Mouse (Mus musculus) stomach, embryonic 14.5 days (tissue): Measurements from ENCODE around the gene Tmem63b. TPM values are rescaled to one million over a fixed set of nuclear protein-coding genes. Genes with fewer than 3 reads are reported as not detected.

ENCODE experiments used
- ATAC-seq: fragments of 200-750 bp; cut with Nextera tagmentation; 2 replicates; pipeline ENCODE4 v1.8.0; 2017; ENCODE audit warnings: low read depth, moderate TSS enrichment; ENCODE audit not compliant: insufficient number of reproducible peaks, insufficient read depth, low FRiP score
- H3K27ac ChIP-seq: fragments of 300-500 bp; sonication (generic); 2 replicates; pipeline ENCODE4 v1.5.1; 2014; ENCODE audit warnings: mild to moderate bottlenecking, low read length, moderate library complexity, mixed read lengths
- H3K27me3 ChIP-seq: fragments of 300-500 bp; sonication (generic); 2 replicates; pipeline ENCODE4 v1.6.1; 2014; ENCODE audit warnings: low read length, control low read depth, mixed read lengths; ENCODE audit not compliant: control insufficient read depth, insufficient read depth
- H3K36me3 ChIP-seq: fragments of 300-500 bp; sonication (generic); 2 replicates; pipeline ENCODE4 v1.6.1; 2014; ENCODE audit warnings: mild to moderate bottlenecking, control low read depth, low read length, moderate library complexity, mixed read lengths; ENCODE audit not compliant: control insufficient read depth, insufficient read depth
- H3K4me1 ChIP-seq: fragments of 300-500 bp; sonication (generic); 2 replicates; pipeline ENCODE4 v1.6.1; 2014; ENCODE audit warnings: low read length, control low read depth, mixed read lengths; ENCODE audit not compliant: control insufficient read depth, insufficient read depth
- H3K4me2 ChIP-seq: fragments of 300-500 bp; sonication (generic); replicated peaks from 2 replicates; pipeline ENCODE4 v1.6.1; 2014; ENCODE audit warnings: low read depth, low read length, control low read depth
- H3K4me3 ChIP-seq: fragments of 300-500 bp; sonication (generic); 2 replicates; pipeline ENCODE4 v1.5.1; 2014; ENCODE audit warnings: low read depth, low read length, control low read depth
- H3K9ac ChIP-seq: fragments of 300-500 bp; sonication (generic); replicated peaks from 2 replicates; pipeline ENCODE4 v1.6.1; 2014; ENCODE audit warnings: low read depth, mild to moderate bottlenecking, control low read depth, low read length, moderate library complexity, mixed read lengths
- H3K9me3 ChIP-seq: fragments of 300-500 bp; sonication (generic); 2 replicates; pipeline ENCODE4 v1.6.1; 2016; ENCODE audit warnings: low read depth, low read length, control low read depth; ENCODE audit not compliant: control insufficient read depth
- WGBS: fragments of 180-500 bp; shearing (Covaris S2); extraction: QIAGEN DNeasy Blood & Tissue Kit; methylation state at CpG from one replicate; pipeline ENCODE4 v1.1.7; 2014; 5-methylcytosine and 5-hydroxymethylcytosine counted together
- polyA plus RNA-seq: library from polyadenylated mRNA; unstranded; fragments of >200 nt; fragmentation: Nextera tagmentation; extraction: Ambion mirVana; gene quantifications from 2 replicates; pipeline ENCODE4 v1.2.1, GENCODE M21; 2014

The Tmem63b gene
- 30.8 and 33.7 TPM in 2 replicates for polyA plus RNA-seq

DNA sequence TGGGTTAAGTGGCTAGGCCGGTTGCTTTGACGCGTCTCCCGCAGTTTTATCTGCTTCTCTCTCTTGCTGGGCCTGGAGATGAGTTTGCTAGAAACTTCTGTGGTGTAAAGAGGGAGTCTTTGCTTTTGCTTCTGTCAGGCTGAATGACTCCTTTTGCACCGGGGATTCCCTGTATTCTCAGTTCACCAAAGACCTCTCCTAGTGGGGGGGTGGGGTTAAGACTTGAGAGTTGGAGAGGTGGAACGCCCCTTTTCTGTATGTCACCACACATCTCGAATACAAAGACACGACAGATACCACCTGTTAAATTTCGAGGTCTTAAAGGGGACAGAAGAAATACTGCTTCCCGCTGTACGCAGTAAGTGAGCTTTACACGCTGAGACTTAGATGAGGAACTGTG, at the start of gene Tmem63b:
TSS of gene Tmem63b (minus strand) at position 190 of the 400 bp plus-strand sequence.
- no peak for ATAC-seq
- WGBS, result 2% methylated on average over 12 of the region's 12 CpGs
- Histone ChIP-seq H3K9ac (peak within 1 kb of the TSS; percentile 89), H3K27me3 (no peaks in the 10 kb centered on the region), H3K36me3 (no peaks in the 10 kb centered on the region), H3K9me3 (no peaks in the 10 kb centered on the region), H3K4me1 (peaks cover 18% of the 10 kb centered on the region), H3K4me3 (peak within 1 kb of the TSS; percentile 95), H3K27ac (peak within 1 kb of the TSS; percentile 88), H3K4me2 (peak within 1 kb of the TSS; percentile 90)

DNA sequence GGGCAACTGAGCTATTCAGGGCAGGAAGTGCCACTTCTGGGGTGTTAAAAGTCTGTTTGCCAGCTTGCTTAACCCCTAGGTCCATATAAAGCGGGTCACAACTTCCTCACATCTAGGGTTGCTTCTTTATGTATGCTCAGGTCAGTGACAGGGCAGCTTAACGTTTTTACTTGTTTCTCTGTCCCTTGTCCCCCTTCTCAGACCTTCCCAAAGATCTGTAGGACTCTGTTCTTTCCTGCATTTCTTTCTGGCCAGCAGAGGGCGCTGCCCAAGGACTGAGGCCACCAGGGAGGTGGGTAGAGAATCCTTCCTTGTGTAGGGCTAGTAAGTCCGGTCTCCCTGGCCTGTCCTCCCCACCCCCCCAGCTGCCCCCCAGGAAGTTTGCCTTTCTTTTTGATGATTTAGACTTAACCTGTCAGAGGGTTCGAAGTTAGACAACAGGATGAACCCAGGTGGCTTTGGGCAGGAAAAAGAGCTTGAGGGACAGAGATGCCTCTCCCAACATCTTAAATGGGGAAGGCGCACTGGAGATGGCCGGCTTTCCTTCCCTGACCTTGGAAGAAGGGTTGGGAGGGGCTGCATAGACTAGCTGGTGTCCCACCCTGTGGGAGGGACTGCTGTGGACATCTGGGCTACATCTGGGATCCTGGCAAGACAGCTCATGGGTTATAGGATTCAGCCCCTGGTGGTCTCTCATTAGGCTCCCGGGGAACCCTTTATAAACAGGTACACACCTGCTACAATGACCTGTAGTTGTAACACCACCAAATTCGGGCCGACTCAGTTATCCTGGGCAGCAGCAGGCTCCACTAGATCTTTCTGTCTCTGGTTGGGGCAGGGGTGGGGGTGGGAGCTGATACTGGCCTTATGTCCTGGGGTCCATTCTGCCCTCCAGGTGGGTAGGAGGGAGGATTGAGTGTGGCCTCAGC, 48.9 kb upstream of the Tmem63b start:
- Histone ChIP-seq H3K4me1 (peaks cover 25% of the 10 kb centered on the region), H3K27ac (peak overlapping the region; percentile 96), H3K9ac (peak overlapping the region; percentile 22; the same call in 1 of the 2 replicates), H3K27me3 (no peaks in the 10 kb centered on the region), H3K36me3 (no peaks in the 10 kb centered on the region), H3K9me3 (no peaks in the 10 kb centered on the region), H3K4me3 (peak overlapping the region; percentile 32), H3K4me2 (peak overlapping the region; percentile 60)
- ATAC-seq, result peak; percentile 50
- WGBS, result 7% methylated on average over 10 of the region's 10 CpGs

DNA sequence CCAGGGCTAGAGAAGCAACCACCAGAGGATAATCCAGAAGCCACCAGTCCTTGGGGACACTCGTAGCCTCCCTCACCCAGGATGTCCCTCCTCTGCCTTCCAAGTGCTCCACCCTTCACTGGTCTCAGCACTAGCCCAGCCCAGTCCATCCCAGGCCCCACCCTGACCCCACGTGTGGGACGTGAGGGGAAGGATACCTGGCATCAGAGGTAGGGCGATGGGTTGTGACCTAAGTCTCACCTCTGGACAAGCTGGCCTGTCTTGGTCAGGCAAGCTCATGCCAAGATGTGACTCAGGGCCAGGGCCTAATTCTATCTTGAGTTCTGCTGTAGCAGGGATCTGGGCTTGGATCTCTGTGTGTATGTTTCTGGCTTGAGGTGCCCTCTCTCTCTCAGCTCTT, 48.2 kb upstream of the Tmem63b start:
- peaks cover 25% of the 10 kb centered on the region for H3K4me1 ChIP-seq

DNA sequence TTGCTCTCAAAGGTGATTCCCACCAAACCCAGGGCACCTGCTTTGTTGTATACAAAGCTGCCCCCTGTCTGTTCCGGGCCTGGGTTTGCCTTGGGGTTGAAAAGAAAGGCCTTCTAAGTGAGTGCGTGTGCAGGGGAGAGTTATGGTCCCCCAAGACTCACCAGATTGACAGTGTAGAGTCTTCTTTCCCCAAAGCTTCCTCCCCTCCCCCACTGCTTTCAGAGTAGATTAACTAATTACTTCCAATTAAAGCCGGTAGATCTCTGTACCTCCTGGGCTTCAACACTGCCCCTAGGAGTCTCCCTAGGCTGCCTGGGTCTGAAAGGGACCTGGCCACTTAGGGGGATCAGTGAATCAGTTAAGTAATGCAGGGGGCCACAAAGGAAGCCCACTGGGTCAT, 47.6 kb upstream of the Tmem63b start:
- no peaks in the 10 kb centered on the region for H3K9me3 ChIP-seq
- H3K27ac ChIP-seq, result no peak overlapping the region
- peak overlapping the region; percentile 25; the same call in 1 of the 2 replicates for H3K4me3 ChIP-seq
- 27% methylated on average over 3 of the region's 3 CpGs for WGBS
- H3K27me3 ChIP-seq, result no peaks in the 10 kb centered on the region
- no peaks in the 10 kb centered on the region for H3K36me3 ChIP-seq
- ATAC-seq, result no peak
- peak overlapping the region; percentile 81 for H3K4me2 ChIP-seq
- no peak overlapping the region for H3K9ac ChIP-seq
- H3K4me1 ChIP-seq, result peaks cover 25% of the 10 kb centered on the region

More for the DNA sequence above, 48.2 kb upstream of the Tmem63b start:
- Histone ChIP-seq H3K9me3 (no peaks in the 10 kb centered on the region), H3K4me2 (no peak overlapping the region), H3K36me3 (no peaks in the 10 kb centered on the region), H3K4me3 (no peak overlapping the region), H3K27me3 (no peaks in the 10 kb centered on the region), H3K9ac (no peak overlapping the region), H3K27ac (no peak overlapping the region)
- no peak for ATAC-seq
- WGBS, result 62% methylated on average over 4 of the region's 4 CpGs

GRCm38 (mm10) chr17:45733735-45734301, 47.1 kb upstream of the Tmem63b start, which contains the start of gene 1600014C23Rik:
Gene 1600014C23Rik, minus strand, starts transcription at chr17:45733844.
- Histone ChIP-seq H3K4me1 (peaks cover 25% of the 10 kb centered on the region), H3K36me3 (no peaks in the 10 kb centered on the region), H3K4me3 (peak within 1 kb of the TSS; percentile 25), H3K27me3 (no peaks in the 10 kb centered on the region), H3K27ac (no peak within 1 kb of the TSS), H3K9ac (peak within 1 kb of the TSS; percentile 41), H3K9me3 (no peaks in the 10 kb centered on the region), H3K4me2 (peak within 1 kb of the TSS; percentile 81)
- 2% methylated on average over 40 of the region's 41 CpGs for WGBS
- ATAC-seq, result no peak

DNA sequence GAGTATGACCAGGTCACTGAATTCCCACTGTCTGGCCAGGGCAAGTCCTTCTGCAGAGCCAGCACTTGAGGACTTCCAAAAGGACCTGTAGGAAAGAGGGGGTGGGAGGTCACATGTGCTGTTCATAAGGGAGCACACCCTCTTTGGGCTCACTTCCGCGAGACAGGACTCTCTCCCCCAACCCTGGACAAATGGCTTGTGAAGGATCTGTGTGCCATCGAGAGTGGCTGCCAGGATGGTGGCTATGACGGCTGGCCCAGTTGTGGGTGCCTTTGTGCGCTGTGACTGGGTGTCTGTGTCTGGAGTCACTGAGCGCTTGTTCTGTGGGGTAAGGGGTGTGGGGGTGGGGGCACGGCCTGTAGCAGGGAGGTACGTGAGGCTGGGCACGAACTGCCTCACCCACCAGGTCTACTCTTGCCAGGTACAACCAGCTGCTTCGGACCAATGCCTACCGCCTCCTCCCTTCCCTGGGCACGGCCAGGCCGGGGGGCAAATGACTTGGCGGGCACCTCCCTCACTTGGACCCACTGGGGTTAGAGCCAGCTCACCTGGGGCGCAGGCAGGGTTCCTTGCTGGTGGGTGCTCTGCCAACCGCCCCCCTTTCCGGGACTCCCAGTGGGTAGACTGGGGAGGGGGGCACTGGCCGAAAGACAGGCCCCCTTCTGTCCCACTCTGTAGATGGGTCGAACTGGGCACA, 46.5 kb upstream of the Tmem63b start:
- Histone ChIP-seq H3K27me3 (no peaks in the 10 kb centered on the region), H3K9ac (peak overlapping the region; percentile 41; the same call in 1 of the 2 replicates), H3K4me3 (peak overlapping the region; percentile 25; the same call in 1 of the 2 replicates), H3K36me3 (no peaks in the 10 kb centered on the region), H3K4me2 (peak overlapping the region; percentile 81), H3K9me3 (no peaks in the 10 kb centered on the region), H3K27ac (no peak overlapping the region), H3K4me1 (peaks cover 25% of the 10 kb centered on the region)
- WGBS, result 71% methylated on average over 19 of the region's 19 CpGs
- no peak for ATAC-seq

DNA sequence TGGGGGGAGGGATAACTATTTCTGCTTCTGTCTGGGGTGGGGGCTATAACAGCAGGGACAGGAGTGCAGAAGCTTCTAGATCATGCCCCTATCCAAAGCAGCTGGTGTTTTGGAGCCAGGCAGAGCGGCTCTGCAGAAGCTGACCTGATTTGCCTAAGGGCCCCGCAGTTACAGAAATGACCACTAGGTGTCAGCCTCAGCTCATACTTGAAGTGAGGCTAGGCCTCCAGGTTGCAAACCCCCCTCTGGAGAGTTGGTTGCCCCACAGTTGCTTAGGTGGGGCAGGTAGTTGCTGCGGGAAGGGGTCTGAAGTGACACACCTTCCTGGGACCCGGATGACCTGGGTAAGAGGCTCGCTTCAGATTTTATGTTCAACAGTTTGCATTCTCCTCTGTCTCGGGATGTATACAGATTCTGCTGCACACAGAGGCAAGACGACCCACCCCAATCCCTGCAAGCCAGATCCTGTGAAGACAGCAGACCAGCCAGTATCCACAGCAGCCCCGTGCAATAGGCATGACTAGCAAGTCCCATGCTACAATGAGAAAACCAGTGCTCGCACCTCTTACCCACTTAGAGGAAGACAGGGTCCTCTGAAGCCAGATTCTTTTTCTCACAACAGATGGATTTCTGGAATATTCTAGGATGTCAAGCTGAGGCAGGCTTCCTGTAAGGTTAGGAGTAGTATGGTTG, 44.6 kb upstream of the Tmem63b start:
- Histone ChIP-seq H3K9me3 (no peaks in the 10 kb centered on the region), H3K9ac (no peak overlapping the region), H3K27me3 (no peaks in the 10 kb centered on the region), H3K4me3 (no peak overlapping the region), H3K4me2 (no peak overlapping the region), H3K36me3 (no peaks in the 10 kb centered on the region), H3K4me1 (peaks cover 25% of the 10 kb centered on the region), H3K27ac (no peak overlapping the region)
- 22% methylated on average over 9 of the region's 9 CpGs for WGBS
- no peak for ATAC-seq

GRCm38 (mm10) chr17:45730696-45731095, 44.0 kb upstream of the Tmem63b start:
- Histone ChIP-seq H3K36me3 (no peaks in the 10 kb centered on the region), H3K4me2 (no peak overlapping the region), H3K27ac (no peak overlapping the region), H3K9ac (no peak overlapping the region), H3K4me1 (peaks cover 20% of the 10 kb centered on the region), H3K9me3 (no peaks in the 10 kb centered on the region), H3K4me3 (no peak overlapping the region), H3K27me3 (no peaks in the 10 kb centered on the region)
- 88% methylated on average over 4 of the region's 4 CpGs for WGBS
- ATAC-seq, result no peak
